Mouse (Mus musculus) hindbrain, embryonic 15.5 days (tissue): ENCODE results near the gene Usp10. TPM values are rescaled to one million over a fixed set of nuclear protein-coding genes. Genes with fewer than 3 reads are reported as not detected.
A peak's percentile ranks its signal among the peaks of the same experiment; 100 is the strongest.

Source experiments
- ATAC-seq: fragments of 200-750 bp; cut with Nextera tagmentation; 2 replicates; pipeline ENCODE4 v1.8.0; 2017; ENCODE audit warnings: low read depth, moderate number of reproducible peaks, moderate TSS enrichment; ENCODE audit not compliant: low FRiP score
- H3K27ac ChIP-seq: fragments of 300-500 bp; sonication (generic); replicated peaks from 2 replicates; pipeline ENCODE4 v1.5.1; 2015; ENCODE audit warnings: mild to moderate bottlenecking, inconsistent platforms
- H3K27me3 ChIP-seq: fragments of 300-500 bp; sonication (generic); 2 replicates; pipeline ENCODE4 v1.6.1; 2015; ENCODE audit warnings: control low read depth, inconsistent platforms
- H3K36me3 ChIP-seq: fragments of 300-500 bp; sonication (generic); 2 replicates; pipeline ENCODE4 v1.6.1; 2015; ENCODE audit warnings: control low read depth, inconsistent platforms
- H3K4me1 ChIP-seq: fragments of 300-500 bp; sonication (generic); replicated peaks from 2 replicates; pipeline ENCODE4 v1.6.1; 2015; ENCODE audit warnings: control low read depth, inconsistent platforms
- H3K4me2 ChIP-seq: fragments of 300-500 bp; sonication (generic); 2 replicates; pipeline ENCODE4 v1.6.1; 2015; ENCODE audit warnings: moderate library complexity, mild to moderate bottlenecking, inconsistent platforms
- H3K4me3 ChIP-seq: fragments of 300-500 bp; sonication (generic); 2 replicates; pipeline ENCODE4 v1.5.1; 2015; ENCODE audit warnings: mild to moderate bottlenecking, inconsistent platforms
- H3K9ac ChIP-seq: fragments of 300-500 bp; sonication (generic); 2 replicates; pipeline ENCODE4 v1.6.1; 2015; ENCODE audit warnings: inconsistent platforms
- H3K9me3 ChIP-seq: fragments of 300-500 bp; sonication (generic); 2 replicates; pipeline ENCODE4 v1.6.1; 2016; ENCODE audit warnings: control low read depth, inconsistent platforms
- WGBS: fragments of 180-500 bp; shearing (Covaris S2); methylation state at CpG from one replicate; pipeline ENCODE4 v1.1.7; 2015; 5-methylcytosine and 5-hydroxymethylcytosine counted together
- polyA plus RNA-seq: library from polyadenylated mRNA; unstranded; fragments of >200 nt; fragmentation: Nextera tagmentation; extraction: Ambion mirVana; gene quantifications from 2 replicates; pipeline ENCODE4 v1.2.1, GENCODE M21; 2015

Gene Usp10
- polyA plus RNA-seq, 1 experiment from 2014 or later: 135 TPM

GRCm38 (mm10) chr8:120004154-120004702, 94.1 kb downstream of the Usp10 start:
- peak; percentile 56; the same call in 1 of the 2 replicates for ATAC-seq
- no peak overlapping the region for H3K9ac ChIP-seq
- no peaks in the 10 kb centered on the region for H3K27me3 ChIP-seq
- WGBS: 36% methylated on average over 14 of the region's 14 CpGs
- no peaks in the 10 kb centered on the region for H3K9me3 ChIP-seq
- H3K4me1 ChIP-seq: peaks cover 20% of the 10 kb centered on the region
- H3K4me2 ChIP-seq: no peak overlapping the region
- no peak overlapping the region for H3K4me3 ChIP-seq
- no peaks in the 10 kb centered on the region for H3K36me3 ChIP-seq
- H3K27ac ChIP-seq: no peak overlapping the region

DNA sequence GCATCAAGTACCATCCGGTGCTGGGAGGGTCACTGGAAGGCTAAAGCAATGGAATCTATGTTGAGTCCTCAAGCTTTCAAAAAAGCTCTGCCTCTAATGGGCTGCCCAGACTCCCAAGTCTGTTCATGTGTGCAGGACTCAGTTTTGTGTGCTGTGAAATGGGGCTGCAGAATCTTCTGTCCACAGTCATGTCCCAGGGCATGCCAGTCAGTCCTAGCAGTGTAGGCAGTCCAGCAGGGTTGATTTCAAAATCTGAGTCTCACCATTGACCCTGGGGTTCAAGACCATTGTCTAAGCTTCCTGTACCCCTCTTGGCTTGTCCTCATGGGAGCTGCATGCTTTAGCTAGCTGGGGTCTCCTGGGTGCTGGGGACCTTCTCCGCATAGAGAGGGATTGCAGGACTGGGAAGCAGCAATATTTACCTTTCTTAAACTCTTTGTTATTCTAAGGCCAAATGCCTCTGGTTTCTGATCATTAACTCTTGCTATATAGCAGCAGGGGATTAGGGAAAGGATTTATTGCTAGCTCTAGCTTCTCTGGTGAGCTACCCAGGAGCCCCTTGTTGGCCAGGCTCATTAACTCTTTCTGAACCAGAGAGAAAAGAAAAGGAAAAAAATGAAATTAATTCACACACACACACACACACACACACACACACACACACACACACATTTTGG, 94.7 kb downstream of the Usp10 start:
- no peak for ATAC-seq
- Histone ChIP-seq H3K4me2 (no peak overlapping the region), H3K4me1 (peaks cover 20% of the 10 kb centered on the region), H3K9me3 (no peaks in the 10 kb centered on the region), H3K27me3 (no peaks in the 10 kb centered on the region), H3K27ac (no peak overlapping the region), H3K9ac (no peak overlapping the region), H3K36me3 (no peaks in the 10 kb centered on the region), H3K4me3 (no peak overlapping the region)
- WGBS: 48% methylated on average over 2 of the region's 2 CpGs

GRCm38 (mm10) chr8:120006645-120007160, 96.5 kb downstream of the Usp10 start:
- H3K9me3 ChIP-seq: no peaks in the 10 kb centered on the region
- H3K4me1 ChIP-seq: peaks cover 20% of the 10 kb centered on the region
- no peak for ATAC-seq
- H3K27ac ChIP-seq: no peak overlapping the region
- no peak overlapping the region for H3K9ac ChIP-seq
- WGBS: 35% methylated on average over 9 of the region's 9 CpGs
- no peaks in the 10 kb centered on the region for H3K27me3 ChIP-seq
- no peak overlapping the region for H3K4me3 ChIP-seq
- no peak overlapping the region for H3K4me2 ChIP-seq
- H3K36me3 ChIP-seq: no peaks in the 10 kb centered on the region

Other genes with a start within 250 kb of the Usp10 start
- gene Wfdc1, start 244.0 kb upstream of the Usp10 start, polyA plus RNA-seq: 6.1 and 6.6 TPM in 2 replicates
- 0.32 and 0.38 TPM in 2 replicates for gene Atp2c2, start 210.4 kb upstream of the Usp10 start, polyA plus RNA-seq
- gene Tldc1, start 131.9 kb upstream of the Usp10 start, polyA plus RNA-seq: 10.1 and 13.2 TPM in 2 replicates
- gene Cotl1, start 69.8 kb upstream of the Usp10 start, polyA plus RNA-seq: 147 and 151 TPM in 2 replicates
- 17.3 TPM in 2 replicates for gene Klhl36, start 48.1 kb upstream of the Usp10 start, polyA plus RNA-seq
- 5.0 and 5.4 TPM in 2 replicates for gene Gm20388, start 481 bp downstream of the Usp10 start, polyA plus RNA-seq
- gene Crispld2, start 82.1 kb downstream of the Usp10 start, polyA plus RNA-seq: 1.8 and 2.8 TPM in 2 replicates
- 28.8 and 30.7 TPM in 2 replicates for gene Zdhhc7, start 191.1 kb downstream of the Usp10 start, polyA plus RNA-seq
- gene 6430548M08Rik, start 203.8 kb downstream of the Usp10 start, polyA plus RNA-seq: 30.9 and 36.8 TPM in 2 replicates